Mouse (Mus musculus) erythroblast, embryonic 14.5 days (primary cell): ENCODE measurements around the gene Olfr750.

Experiments
- GATA1 ChIP-seq: IDR thresholded peaks from 2 replicates; pipeline ENCODE4 v1.6.1; 2012; ENCODE audit warnings: low read length, inconsistent platforms, mixed read lengths
- TAL1 ChIP-seq: IDR thresholded peaks from 3 replicates; pipeline ENCODE4 v1.6.1; 2012; ENCODE audit warnings: low read length, inconsistent platforms, mixed read lengths

GRCm38 (mm10) chr14:51036214-51036613, 38.0 kb downstream of the Olfr750 start:
- TF ChIP-seq GATA1 (no peak), TAL1 (no peak)
